Mouse (Mus musculus) frontal cortex, postnatal 25 days (tissue): ENCODE results near the gene Mmachc.
"Not testable (repeated sequence)": the region's sequence is repeated elsewhere in the genome, so short reads cannot be mapped to it uniquely, and the experiment has no call there.

ENCODE experiments used
- DNase-seq, 2 experiments: peaks; one replicate each; pipeline ENCODE4 v3.0.0; 2022; ENCODE audit warnings: low spot score in 2 of 2

Gene Mmachc

GRCm38 (mm10) chr4:116689309-116689876 lies 18.8 kb downstream of the Mmachc start:
- DNase-seq: no peak

- DNase-seq: no peak
Measured at GRCm38 (mm10) chr4:116687041-116687440, 21.2 kb downstream of the Mmachc start.

GRCm38 (mm10) chr4:116685402-116686061 lies 22.7 kb downstream of the Mmachc start, which contains the start of gene Prdx1:
Gene Prdx1, plus strand, starts transcription at chr4:116685544.
- peak; percentile 90 for DNase-seq

GRCm38 (mm10) chr4:116684665-116685064 lies 23.5 kb downstream of the Mmachc start:
- no peak for DNase-seq

- DNase-seq: no peak
Measured at GRCm38 (mm10) chr4:116683957-116684356, 24.2 kb downstream of the Mmachc start.

GRCm38 (mm10) chr4:116680521-116680920 lies 27.7 kb downstream of the Mmachc start:
- not testable (repeated sequence) for DNase-seq

- DNase-seq: no peak
Measured at GRCm38 (mm10) chr4:116679141-116679540, 29.1 kb downstream of the Mmachc start.

- DNase-seq: no peak
Measured at GRCm38 (mm10) chr4:116677808-116678207, 30.4 kb downstream of the Mmachc start.

GRCm38 (mm10) chr4:116676027-116676426 lies 32.2 kb downstream of the Mmachc start:
- DNase-seq: no peak

GRCm38 (mm10) chr4:116674761-116675160 lies 33.4 kb downstream of the Mmachc start:
- DNase-seq: not testable (repeated sequence)

GRCm38 (mm10) chr4:116672785-116673184 lies 35.4 kb downstream of the Mmachc start:
- no peak for DNase-seq

- no peak for DNase-seq
Measured at GRCm38 (mm10) chr4:116669291-116669690, 38.9 kb downstream of the Mmachc start.

GRCm38 (mm10) chr4:116668145-116668544 lies 40.1 kb downstream of the Mmachc start:
- DNase-seq: no peak

GRCm38 (mm10) chr4:116666625-116667024 lies 41.6 kb downstream of the Mmachc start:
- no peak for DNase-seq

GRCm38 (mm10) chr4:116661998-116662397 lies 46.2 kb downstream of the Mmachc start:
- no peak for DNase-seq

GRCm38 (mm10) chr4:116660829-116661228 lies 47.4 kb downstream of the Mmachc start:
- no peak for DNase-seq

GRCm38 (mm10) chr4:116659916-116660315 lies 48.3 kb downstream of the Mmachc start:
- DNase-seq: not testable (repeated sequence)

- DNase-seq: no peak
Measured at GRCm38 (mm10) chr4:116659474-116659873, 48.7 kb downstream of the Mmachc start.

- DNase-seq: no peak
Measured at GRCm38 (mm10) chr4:116657971-116658370, 50.2 kb downstream of the Mmachc start.

- DNase-seq: no peak
Measured at GRCm38 (mm10) chr4:116655658-116656057, 52.5 kb downstream of the Mmachc start.

- DNase-seq: no peak
Measured at GRCm38 (mm10) chr4:116655100-116655499, 53.1 kb downstream of the Mmachc start.

GRCm38 (mm10) chr4:116653228-116653627 lies 55.0 kb downstream of the Mmachc start:
- DNase-seq: no peak
